Mouse (Mus musculus) layer of hippocampus, postnatal 14 days (tissue): Measurements from ENCODE around the gene Psmb1. TPM values are rescaled to one million over a fixed set of nuclear protein-coding genes. Genes with fewer than 3 reads are reported as not detected.
"Not testable (repeated sequence)": the region's sequence is repeated elsewhere in the genome, so short reads cannot be mapped to it uniquely, and the experiment has no call there.

Experiments used
- DNase-seq, 2 experiments: peaks; one replicate each; pipeline ENCODE4 v3.0.0; 2021 to 2022; ENCODE audit warnings: low spot score in 2 of 2, mixed read lengths in 1 of 2
- long read RNA-seq, 2 experiments: library from polyadenylated mRNA; stranded (forward); transcript quantifications; one replicate each; pipeline ENCODE4 v2.0.0; 2021
- total RNA-seq, 2 experiments: library from RNA; stranded (reverse); gene quantifications; 2 replicates each; pipeline ENCODE4 v1.2.3; 2021

The Psmb1 gene
- total RNA-seq: 100 to 1,000 TPM; 127 to 134 TPM
- long read RNA-seq, experiment 1, transcript Psmb1-201 (6 exons, 1,758 nt): major isoform, 141 of 149 reads
- long read RNA-seq, experiment 1, partial matches to known transcripts: 4 of 149 reads
- long read RNA-seq, experiment 1, other reads (novel, unspliced or antisense): 4 of 149 reads
- long read RNA-seq, experiment 2, transcript Psmb1-201 (6 exons, 1,758 nt): major isoform, 350 of 377 reads
- long read RNA-seq, experiment 2, partial matches to known transcripts: 20 of 377 reads
- long read RNA-seq, experiment 2, other reads (novel, unspliced or antisense): 4 of 377 reads

- DNase-seq: peak; percentile 96 to 98
These were observed at the start of gene Psmb1, which contains the start of gene Tbp for GRCm38 (mm10) chr17:15499656-15500394. Psmb1 (minus strand) TSS chr17:15499751. Tbp (plus strand) TSS chr17:15499888.

- no peak for DNase-seq
These were observed 46.9 kb upstream of the Psmb1 start for GRCm38 (mm10) chr17:15546440-15546839.

- not testable (repeated sequence) for DNase-seq
These were observed 44.3 kb upstream of the Psmb1 start for GRCm38 (mm10) chr17:15543868-15544267.

GRCm38 (mm10) chr17:15540309-15540708 is 40.8 kb upstream of the Psmb1 start:
- DNase-seq: no peak

- no peak for DNase-seq
These were observed 36.9 kb upstream of the Psmb1 start for GRCm38 (mm10) chr17:15536457-15536904.

GRCm38 (mm10) chr17:15535943-15536342 is 36.4 kb upstream of the Psmb1 start:
- DNase-seq: no peak

- DNase-seq: peak in 1 of 2 experiments; percentile 41
These were observed 35.7 kb upstream of the Psmb1 start for GRCm38 (mm10) chr17:15535162-15535800.

GRCm38 (mm10) chr17:15530141-15530540 is 30.6 kb upstream of the Psmb1 start:
- peak in 1 of 2 experiments; percentile 60 for DNase-seq

GRCm38 (mm10) chr17:15528887-15529286 is 29.3 kb upstream of the Psmb1 start:
- DNase-seq: no peak

GRCm38 (mm10) chr17:15527811-15528136 is 28.2 kb upstream of the Psmb1 start:
- DNase-seq: no peak

- DNase-seq: peak; percentile 85 to 93
These were observed 27.6 kb upstream of the Psmb1 start, which contains the start of gene Pdcd2 for GRCm38 (mm10) chr17:15526986-15527810. Pdcd2 (minus strand) TSS chr17:15527301.

GRCm38 (mm10) chr17:15526304-15526703 is 26.8 kb upstream of the Psmb1 start:
- no peak for DNase-seq

- DNase-seq: no peak
These were observed 19.2 kb upstream of the Psmb1 start for GRCm38 (mm10) chr17:15518766-15519165.

GRCm38 (mm10) chr17:15518186-15518585 is 18.6 kb upstream of the Psmb1 start:
- no peak for DNase-seq

- DNase-seq: no peak
These were observed 18.2 kb upstream of the Psmb1 start for GRCm38 (mm10) chr17:15517776-15518175.

GRCm38 (mm10) chr17:15510694-15511093 is 11.1 kb upstream of the Psmb1 start:
- no peak for DNase-seq

- DNase-seq: no peak
These were observed 818 bp downstream of the Psmb1 start for GRCm38 (mm10) chr17:15498753-15499113.

- DNase-seq: peak; percentile 94 to 96
These were observed 1.4 kb downstream of the Psmb1 start for GRCm38 (mm10) chr17:15497882-15498752.

- DNase-seq: no peak
These were observed 9.0 kb downstream of the Psmb1 start for GRCm38 (mm10) chr17:15490542-15490941.

- no peak for DNase-seq
These were observed 26.9 kb downstream of the Psmb1 start for GRCm38 (mm10) chr17:15472671-15473070.
